Mouse (Mus musculus) monocyte, adult 2 months (primary cell): ENCODE results near the gene Stk10.
A peak's percentile ranks its signal among the peaks of the same experiment; 100 is the strongest.
"Not testable (repeated sequence)": the region's sequence is repeated elsewhere in the genome, so short reads cannot be mapped to it uniquely, and the experiment has no call there.

ENCODE experiments used
- DNase-seq, 2 experiments: peaks; one replicate each; pipeline ENCODE4 v3.0.0; 2022; ENCODE audit warnings: low spot score in 2 of 2, low read depth in 1 of 2

Stk10 gene

GRCm38 (mm10) chr11:32532765-32533481 is at the start of gene Stk10:
TSS of gene Stk10 (plus strand) at chr11:32533305.
- peak; percentile 52 to 80 for DNase-seq

DNA sequence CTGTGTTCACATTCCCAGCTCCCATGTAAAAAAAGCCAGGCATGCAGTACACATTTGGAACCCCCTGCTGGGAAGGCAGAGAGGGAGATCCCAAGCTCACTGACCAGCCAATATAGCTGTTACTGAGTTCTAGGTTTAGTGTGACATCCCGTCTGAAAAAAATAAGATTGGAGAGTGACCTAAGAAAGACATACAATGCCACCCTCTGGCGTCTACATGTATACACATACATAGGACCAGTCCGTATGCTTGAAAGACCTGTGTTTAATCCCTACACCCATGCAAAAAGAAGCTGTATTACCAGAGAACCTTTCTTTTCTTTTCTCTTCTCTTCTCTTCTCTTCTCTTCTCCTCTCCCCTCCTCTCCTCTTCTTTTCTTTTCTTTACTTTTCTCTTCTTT is 47.8 kb upstream of the Stk10 start:
- DNase-seq: no peak

GRCm38 (mm10) chr11:32486621-32487020 is 46.5 kb upstream of the Stk10 start:
- DNase-seq: no peak

DNA sequence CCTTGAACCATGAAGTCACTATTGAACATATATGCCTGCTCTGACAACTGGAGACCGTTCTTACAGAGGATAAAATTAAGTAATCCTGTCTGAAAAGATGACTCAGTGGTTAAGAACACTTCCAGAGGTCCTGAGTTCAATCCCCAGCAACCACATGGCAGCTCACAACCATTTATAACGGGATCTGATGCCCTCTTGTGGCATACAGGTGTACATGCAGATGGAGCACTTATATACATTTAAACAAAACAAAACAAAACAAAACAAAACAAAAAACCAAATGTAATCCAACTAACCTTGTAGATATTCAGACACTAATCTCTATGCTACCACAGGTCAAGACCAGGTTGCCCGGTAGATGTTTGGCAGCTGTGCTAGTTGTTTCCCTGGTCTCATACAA is 45.6 kb upstream of the Stk10 start:
- DNase-seq: no peak

- no peak for DNase-seq
Observed at GRCm38 (mm10) chr11:32488344-32488743, 44.8 kb upstream of the Stk10 start.

DNA sequence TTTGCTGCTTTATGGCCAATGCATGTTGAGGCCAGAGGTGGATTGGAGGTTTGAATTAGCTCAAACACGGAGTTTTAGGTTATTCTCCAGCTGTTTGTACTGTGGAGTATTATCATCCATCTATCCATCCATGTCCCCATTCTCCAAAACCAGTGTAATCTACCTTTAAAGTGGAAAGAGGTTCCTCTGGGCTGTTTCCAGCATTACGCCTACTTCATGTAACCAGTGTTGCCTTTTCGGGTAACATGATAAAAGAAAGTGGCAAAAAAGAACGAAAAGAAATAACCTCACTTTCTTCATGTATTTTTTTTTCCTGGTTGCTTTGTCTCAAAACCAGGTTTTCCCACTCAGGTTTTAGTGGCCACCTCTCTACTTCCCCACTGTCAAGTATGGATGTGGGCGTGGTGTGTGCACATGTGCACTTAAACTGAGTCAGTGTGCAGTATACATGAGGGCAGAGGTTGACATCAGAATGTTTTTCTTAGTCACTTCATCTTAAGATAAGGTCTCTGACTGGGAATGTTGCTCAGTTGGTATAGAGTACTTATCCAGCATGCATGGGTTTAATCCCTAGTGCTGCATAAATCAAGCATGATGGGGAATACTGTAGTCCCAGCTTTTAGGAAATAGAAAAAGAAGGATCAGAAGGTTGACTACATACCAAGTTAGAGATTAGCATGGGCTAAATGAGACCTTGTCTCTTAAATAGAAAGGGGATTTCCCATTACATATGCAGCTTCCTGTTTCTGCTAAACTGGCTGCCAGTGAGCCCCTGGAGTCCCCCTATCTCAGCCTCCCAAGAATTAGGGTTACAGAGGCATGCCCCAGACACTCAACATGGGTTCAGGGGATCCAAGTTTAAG is 44.1 kb upstream of the Stk10 start:
- DNase-seq: no peak

- no peak for DNase-seq
Observed at GRCm38 (mm10) chr11:32491079-32491478, 42.0 kb upstream of the Stk10 start.

- DNase-seq: no peak
Observed at GRCm38 (mm10) chr11:32493312-32493711, 39.8 kb upstream of the Stk10 start.

GRCm38 (mm10) chr11:32495283-32495682 is 37.8 kb upstream of the Stk10 start:
- DNase-seq: no peak

- no peak for DNase-seq
Observed at GRCm38 (mm10) chr11:32498757-32499535, 34.2 kb upstream of the Stk10 start.

DNA sequence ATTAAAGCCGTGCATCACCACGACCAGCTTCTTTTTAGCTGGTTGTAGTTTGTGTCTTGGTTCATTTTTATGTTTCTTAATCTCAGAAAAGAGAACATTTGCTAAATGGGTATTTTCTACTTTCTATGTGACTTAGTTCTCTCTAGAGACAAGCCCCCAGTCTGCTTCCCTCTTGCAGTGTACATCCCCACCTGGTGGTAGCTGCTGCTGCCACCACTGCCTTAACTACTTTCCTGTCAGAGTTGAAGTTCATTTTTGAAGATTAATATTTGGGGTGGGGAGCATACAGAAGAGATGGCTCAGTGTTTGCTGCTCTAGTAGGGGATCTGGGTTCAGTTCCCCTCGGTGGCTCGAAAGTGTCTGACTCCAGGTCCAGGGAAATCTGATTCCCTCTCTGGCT is 33.2 kb upstream of the Stk10 start:
- DNase-seq: no peak

DNA sequence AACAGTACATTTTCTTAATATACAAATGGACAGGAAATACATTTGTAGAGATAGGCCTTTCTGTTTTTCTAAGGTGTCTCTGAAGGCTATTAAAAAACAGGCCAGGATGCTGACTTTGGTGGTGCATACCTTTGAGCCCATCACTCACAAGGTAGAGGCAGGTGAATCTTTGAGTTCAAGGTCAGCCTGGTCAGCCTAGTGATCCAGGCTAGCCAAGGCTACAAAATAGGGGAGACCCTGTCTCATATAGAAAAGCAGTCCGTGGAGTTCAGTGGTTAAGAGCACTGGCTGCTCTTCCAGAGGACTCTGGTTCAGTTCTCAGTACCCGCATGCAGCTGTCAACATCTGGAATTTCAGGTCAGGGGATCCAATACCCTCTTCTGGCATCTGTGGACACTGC is 29.4 kb upstream of the Stk10 start:
- DNase-seq: no peak

GRCm38 (mm10) chr11:32505091-32505739 is 27.9 kb upstream of the Stk10 start:
- no peak for DNase-seq

DNA sequence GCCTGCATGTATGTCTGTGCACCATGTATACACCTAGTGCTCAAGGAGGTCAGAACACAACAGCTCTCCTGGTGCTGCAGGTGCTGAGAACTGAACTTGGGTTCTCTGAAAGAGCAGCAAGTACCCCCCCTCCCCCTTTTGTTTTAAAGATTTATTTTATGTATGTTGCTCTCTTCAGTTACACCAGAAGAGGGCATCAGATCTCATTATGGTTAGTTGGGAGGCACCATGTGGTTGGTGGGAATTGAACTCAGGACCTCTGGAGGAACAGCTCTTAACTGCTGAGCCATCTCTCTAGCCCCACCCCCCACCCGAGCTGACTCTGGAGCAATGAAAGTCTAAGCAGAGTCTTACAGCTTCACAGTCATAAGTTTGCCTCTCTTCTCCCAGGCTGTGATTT is 22.2 kb upstream of the Stk10 start:
- DNase-seq: no peak

- DNase-seq: not testable (repeated sequence)
Observed at GRCm38 (mm10) chr11:32514853-32515252, 18.3 kb upstream of the Stk10 start.

DNA sequence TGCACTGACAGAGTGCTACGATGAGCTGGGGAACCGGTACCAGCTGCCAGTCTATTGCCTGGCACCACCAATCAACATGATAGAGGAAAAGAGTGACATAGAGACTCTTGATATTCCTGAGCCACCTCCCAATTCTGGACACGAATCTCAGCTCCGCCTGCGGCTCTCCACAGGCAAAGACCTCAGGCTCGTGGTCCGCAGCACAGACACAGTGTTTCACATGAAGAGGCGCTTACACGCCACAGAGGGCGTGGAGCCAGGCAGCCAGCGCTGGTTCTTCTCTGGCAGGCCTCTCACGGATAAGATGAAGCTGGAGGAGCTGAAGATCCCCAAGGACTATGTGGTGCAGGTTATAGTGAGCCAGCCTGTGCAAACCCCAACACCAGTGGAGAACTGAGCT is 17.0 kb upstream of the Stk10 start:
- no peak for DNase-seq

DNA sequence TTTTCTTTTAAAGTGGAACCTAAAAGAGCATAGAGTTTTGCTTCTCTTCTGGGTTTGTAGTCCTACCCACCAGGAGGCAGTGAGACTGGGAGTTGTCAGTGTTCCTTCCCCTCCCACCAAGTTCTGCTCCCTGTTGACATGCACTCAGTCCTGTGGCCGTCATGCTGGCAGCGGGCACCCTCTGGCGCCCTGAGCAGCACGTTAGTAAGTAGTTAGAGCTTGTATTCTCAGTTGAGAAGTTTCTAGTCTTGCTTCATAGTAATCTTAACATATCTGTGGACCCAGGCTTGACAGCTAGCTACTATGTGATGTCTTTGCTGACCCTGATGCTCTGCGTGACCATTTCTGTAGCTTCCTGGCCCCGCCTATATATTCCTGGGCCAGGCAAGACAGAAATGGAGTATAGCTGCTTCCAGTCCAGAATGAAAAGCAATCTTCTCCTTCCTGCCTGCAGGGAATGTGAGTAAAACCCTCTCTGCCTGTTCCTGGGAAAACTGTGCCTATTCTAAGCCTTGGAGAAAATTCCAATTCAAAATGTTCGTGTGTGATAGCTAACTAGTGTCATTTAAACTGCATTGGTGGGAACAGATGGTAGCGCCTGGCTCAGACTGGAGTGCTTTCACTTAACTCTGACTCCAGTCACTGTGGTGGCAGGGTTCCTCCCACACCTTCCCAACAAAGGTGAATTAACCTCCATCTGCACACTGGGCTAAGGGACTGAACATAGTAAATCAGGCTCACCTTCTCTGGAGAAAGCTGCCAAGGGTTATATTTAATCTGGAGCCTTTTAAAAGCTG is 16.0 kb upstream of the Stk10 start:
- DNase-seq: no peak

DNA sequence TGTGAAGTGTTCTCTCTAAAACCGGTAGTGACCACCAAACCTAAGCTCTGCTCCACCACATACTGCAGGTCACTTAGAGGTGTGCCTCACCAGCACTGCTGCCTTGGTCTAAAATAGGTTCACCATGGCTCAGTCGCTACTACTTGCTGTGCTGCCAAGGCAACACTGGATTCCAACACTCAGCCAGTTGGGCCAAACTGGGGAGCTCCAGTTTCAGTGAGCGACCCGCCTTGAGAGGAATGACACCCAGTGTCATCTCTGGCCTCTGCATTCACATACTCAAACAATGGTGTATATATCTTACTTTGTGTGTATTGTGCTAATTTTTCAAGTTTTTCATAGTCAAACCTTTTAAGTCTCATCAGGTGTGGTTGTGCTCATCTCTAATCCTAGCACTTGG is 14.3 kb upstream of the Stk10 start:
- no peak for DNase-seq

GRCm38 (mm10) chr11:32519354-32519753 is 13.8 kb upstream of the Stk10 start:
- no peak for DNase-seq

DNA sequence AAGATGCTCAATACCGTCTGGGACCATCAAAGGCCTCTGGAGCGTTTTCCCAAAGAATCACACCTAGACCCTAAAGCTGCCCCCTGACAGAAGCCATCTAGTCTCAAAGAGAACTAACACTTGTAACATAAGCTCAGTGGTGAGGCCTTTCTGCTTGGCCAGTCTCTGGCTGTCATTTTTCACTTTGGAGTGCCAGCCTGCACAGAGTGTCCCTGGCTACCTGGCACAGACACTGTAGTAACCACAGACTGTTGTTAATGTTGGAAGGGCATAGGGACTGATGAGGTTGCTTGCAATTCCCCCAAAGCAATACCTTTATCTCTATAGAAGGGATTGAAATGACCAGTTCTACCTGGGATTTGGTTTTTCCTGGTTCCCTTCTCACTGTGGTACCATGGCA is 11.9 kb upstream of the Stk10 start:
- no peak for DNase-seq
